Mouse (Mus musculus): ENCODE results near the gene Erlec1.

DNA sequence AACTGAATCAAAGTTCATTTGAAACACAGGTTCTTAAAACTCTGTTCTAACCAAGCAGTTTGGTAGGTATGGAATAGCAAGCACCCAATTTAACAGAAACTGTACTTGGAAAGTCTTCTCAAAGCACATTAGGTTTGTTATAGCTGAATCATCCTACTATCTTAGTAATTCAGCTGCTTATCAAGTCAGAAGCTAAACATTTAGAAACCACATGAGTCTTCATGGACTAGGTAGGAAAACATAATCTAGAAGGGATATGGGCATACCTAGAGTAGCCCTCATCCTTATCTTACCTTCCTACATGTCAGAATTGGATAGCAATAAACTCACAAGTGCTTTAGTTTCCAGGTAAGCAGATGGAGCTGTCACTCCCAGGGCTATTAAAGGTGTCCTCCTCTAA is 26.1 kb downstream of the Erlec1 start:
- no peak for TF ChIP-seq CTCF (IDR thresholded peaks at IDR 0.05; ENCODE audit: low read depth)
- no peak; the same call in none of the 2 replicates for TF ChIP-seq EP300 (IDR thresholded peaks at IDR 0.05; ENCODE audit: low read depth)

All from liver, embryonic 14.5 days (tissue).